In the genomic region with DNA sequence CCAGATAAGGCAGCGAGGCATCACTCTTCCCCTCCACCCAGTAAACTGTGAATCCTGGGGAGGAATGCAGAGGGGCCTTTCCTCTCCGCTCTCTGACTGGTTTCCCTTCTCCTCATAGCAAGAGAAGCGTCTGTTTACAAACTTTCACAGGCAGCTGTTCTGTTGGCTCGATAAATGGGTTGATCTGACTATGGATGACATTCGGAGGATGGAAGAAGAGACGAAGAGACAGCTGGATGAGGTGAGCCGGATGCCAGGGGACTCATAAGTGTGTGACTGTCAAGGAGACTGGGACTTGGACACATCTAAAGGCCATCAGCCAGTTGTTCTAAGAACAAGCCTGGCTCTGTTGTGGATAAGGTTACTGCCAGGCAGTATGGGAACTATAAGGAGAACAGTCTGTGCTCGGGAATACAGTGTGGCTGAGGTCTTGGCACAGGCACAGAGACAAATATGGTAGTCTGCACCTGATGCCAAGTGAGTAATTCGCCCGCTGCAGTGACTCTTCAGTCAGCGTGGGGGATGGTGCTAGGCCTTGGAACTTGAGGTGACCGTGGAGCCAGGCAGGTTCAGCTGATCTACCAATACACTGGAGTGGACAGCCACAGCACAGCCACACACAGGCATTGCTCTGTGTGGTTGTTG, we compare ENCODE assay signal across 9 mouse cellular contexts. TPM values are rescaled to one million over a fixed set of nuclear protein-coding genes. Genes with fewer than 3 reads are reported as not detected.
DNase-seq lines count a peak whose midpoint lies in the region; ATAC-seq and TF ChIP-seq lines count a peak whose summit lies in the region.
"Had no signal": no experiment of that assay in that cellular context is flagged by ENCODE, and none has a peak within 500 bp of the region (broad histone marks: within the 10 kb centered on the region; RNA-seq: fewer than 3 reads in every experiment).

No protein-coding gene starts in this region.

- H3K36me3 ChIP-seq in intestine, embryonic 16.5 days (ENCODE audit: control insufficient read depth, insufficient read depth, low read length) = peaks cover 10% of the 10 kb centered on the region
- H3K36me3 ChIP-seq in intestine, embryonic 15.5 days = peaks cover 41% of the 10 kb centered on the region
- H3K36me3 ChIP-seq in lung, postnatal 0 days (ENCODE audit: insufficient read depth, low read length) = peaks cover 21% of the 10 kb centered on the region; the same call in 1 of the 2 replicates
- H3K36me3 ChIP-seq in liver, embryonic 11.5 days (ENCODE audit: control insufficient read depth, insufficient read depth, low read length) = peaks cover 28% of the 10 kb centered on the region

- peak; percentile 84 for DNase-seq in adrenal gland, adult 8-10 months
- DNase-seq in gastrocnemius, adult 2 months = peak; percentile 88
- DNase-seq in lung, postnatal 0 days (ENCODE audit: low spot score) = peak; percentile 55
- no peak for DNase-seq in kidney, postnatal 14 days
- DNase-seq in urinary bladder, postnatal 25 days (ENCODE audit: low spot score) = no peak
- DNase-seq in liver, embryonic 11.5 days (ENCODE audit: low spot score) = no peak

- intact Hi-C loops in gastrocnemius, adult 2 months (cut with DNase I) = no loop called here

- H3K9me3 ChIP-seq in intestine, embryonic 16.5 days (ENCODE audit: control insufficient read depth, low read length) = no peaks in the 10 kb centered on the region
- H3K9me3 ChIP-seq in intestine, embryonic 15.5 days = no peaks in the 10 kb centered on the region
- H3K9me3 ChIP-seq in lung, postnatal 0 days (ENCODE audit: low read length) = no peaks in the 10 kb centered on the region
- H3K9me3 ChIP-seq in liver, embryonic 11.5 days (ENCODE audit: control insufficient read depth, low read length) = no peaks in the 10 kb centered on the region

- no peak overlapping the region for H3K9ac ChIP-seq in intestine, embryonic 16.5 days (ENCODE audit: low read depth, low read length)
- no peak overlapping the region for H3K9ac ChIP-seq in intestine, embryonic 15.5 days
- H3K9ac ChIP-seq in lung, postnatal 0 days (replicated peaks; ENCODE audit: low read depth) = no peak overlapping the region
- H3K9ac ChIP-seq in liver, embryonic 11.5 days (ENCODE audit: low read depth, low read length) = no peak overlapping the region

- H3K4me3 ChIP-seq in intestine, embryonic 16.5 days (ENCODE audit: low read length) = no peak overlapping the region
- H3K4me3 ChIP-seq in intestine, embryonic 15.5 days (replicated peaks) = no peak overlapping the region
- peak overlapping the region; percentile 58 for H3K4me3 ChIP-seq in gastrocnemius, adult 2 months
- H3K4me3 ChIP-seq in lung, postnatal 0 days (ENCODE audit: low read depth, low read length) = no peak overlapping the region
- no peak overlapping the region for H3K4me3 ChIP-seq in liver, embryonic 11.5 days (ENCODE audit: low read depth, low read length)

- no peaks in the 10 kb centered on the region for H3K27me3 ChIP-seq in intestine, embryonic 16.5 days (replicated peaks; ENCODE audit: control insufficient read depth, insufficient read depth, low read length)
- H3K27me3 ChIP-seq in intestine, embryonic 15.5 days (replicated peaks) = no peaks in the 10 kb centered on the region
- H3K27me3 ChIP-seq in lung, postnatal 0 days (replicated peaks; ENCODE audit: insufficient read depth, low read length) = no peaks in the 10 kb centered on the region
- H3K27me3 ChIP-seq in liver, embryonic 11.5 days (replicated peaks; ENCODE audit: control insufficient read depth, insufficient read depth, low read length) = no peaks in the 10 kb centered on the region

- peak overlapping the region; percentile 27; the same call in 1 of the 2 replicates for H3K27ac ChIP-seq in intestine, embryonic 16.5 days (ENCODE audit: low read length)
- no peak overlapping the region for H3K27ac ChIP-seq in intestine, embryonic 15.5 days
- peak overlapping the region; percentile 94 for H3K27ac ChIP-seq in gastrocnemius, adult 2 months
- peak overlapping the region; percentile 74 for H3K27ac ChIP-seq in lung, postnatal 0 days (ENCODE audit: low read length)
- no peak overlapping the region; the same call in 1 of the 2 replicates for H3K27ac ChIP-seq in liver, embryonic 11.5 days (ENCODE audit: low read depth, low read length)
- H3K27ac ChIP-seq: macrophage had no signal

- 0 out of 2 replicates have a peak, but pooled peaks have one; percentile 11 for ATAC-seq in intestine, embryonic 16.5 days
- no peak for ATAC-seq in intestine, embryonic 15.5 days
- ATAC-seq in lung, postnatal 0 days = peak; percentile 62
- ATAC-seq in liver, embryonic 11.5 days (replicated peaks; ENCODE audit: low FRiP score) = no peak

- H3K4me2 ChIP-seq in intestine, embryonic 16.5 days (ENCODE audit: low read depth, low read length) = no peak overlapping the region
- H3K4me2 ChIP-seq in intestine, embryonic 15.5 days (replicated peaks) = no peak overlapping the region
- no peak overlapping the region for H3K4me2 ChIP-seq in lung, postnatal 0 days (replicated peaks; ENCODE audit: low read depth, low read length)
- H3K4me2 ChIP-seq in liver, embryonic 11.5 days = no peak overlapping the region

- peak; percentile 39; the same call in 1 of the 2 replicates for TF ChIP-seq EP300 in lung, postnatal 0 days (IDR thresholded peaks at IDR 0.05)

- no peak for TF ChIP-seq CTCF in gastrocnemius, adult 2 months (IDR thresholded peaks at IDR 0.05)
- TF ChIP-seq CTCF in lung, postnatal 0 days (IDR thresholded peaks at IDR 0.05) = no peak

- 71% methylated on average over 12 of the region's 12 CpGs for WGBS in intestine, embryonic 16.5 days
- 73% methylated on average over 12 of the region's 12 CpGs for WGBS in intestine, embryonic 15.5 days
- 54% methylated on average over 12 of the region's 12 CpGs for WGBS in lung, postnatal 0 days
- 84% methylated on average over 12 of the region's 12 CpGs for WGBS in liver, embryonic 11.5 days

- H3K4me1 ChIP-seq in intestine, embryonic 16.5 days (ENCODE audit: control insufficient read depth, insufficient read depth, low read length) = 0 out of 2 replicates have a peak, but pooled peaks cover 2% of the 10 kb centered on the region
- H3K4me1 ChIP-seq in intestine, embryonic 15.5 days (replicated peaks) = no peaks in the 10 kb centered on the region; the same call in 1 of the 2 replicates
- peaks cover 8% of the 10 kb centered on the region; the same call in 1 of the 2 replicates for H3K4me1 ChIP-seq in lung, postnatal 0 days (ENCODE audit: insufficient read depth, low read depth, low read length)
- peaks cover 10% of the 10 kb centered on the region for H3K4me1 ChIP-seq in liver, embryonic 11.5 days (replicated peaks; ENCODE audit: control insufficient read depth, insufficient read depth, low read length)

RNA-seq across cellular contexts. Expression of a gene that starts 10.5 kb away (rescaled TPM):
- polyA plus RNA-seq in intestine, embryonic 16.5 days (2015; fragmentation: Nextera tagmentation; extraction: Ambion mirVana) = 20.8 and 21.9 TPM in 2 replicates
- 17.6 and 19.4 TPM in 2 replicates for polyA plus RNA-seq in intestine, embryonic 15.5 days (2015; fragmentation: Nextera tagmentation; extraction: Ambion mirVana)
- total RNA-seq in adrenal gland, adult 8-10 months (2022) = 10 to 100 TPM; 46.2 to 62.5 (median 53.6) TPM
- total RNA-seq in gastrocnemius, adult 2 months (2021) = 10 to 100 TPM; 25.9 to 27.4 TPM
- polyA plus RNA-seq in lung, postnatal 0 days (2015; fragmentation: Nextera tagmentation; extraction: Ambion mirVana) = 60.2 and 71.4 TPM in 2 replicates
- polyA plus RNA-seq in liver, embryonic 11.5 days (2014; fragmentation: Nextera tagmentation; extraction: Ambion mirVana) = 21.9 and 22.2 TPM in 2 replicates

RNA-seq across cellular contexts. Expression of a gene that starts 30.0 kb away (rescaled TPM):
- 45.5 and 51.2 TPM in 2 replicates for polyA plus RNA-seq in intestine, embryonic 16.5 days (2015; fragmentation: Nextera tagmentation; extraction: Ambion mirVana)
- polyA plus RNA-seq in intestine, embryonic 15.5 days (2015; fragmentation: Nextera tagmentation; extraction: Ambion mirVana) = 48.6 and 50.0 TPM in 2 replicates
- 100 to 1,000 TPM; 151 to 208 (median 180) TPM for total RNA-seq in adrenal gland, adult 8-10 months (2022)
- 10 to 100 TPM; 34.1 to 43.9 TPM for total RNA-seq in gastrocnemius, adult 2 months (2021)
- polyA plus RNA-seq in lung, postnatal 0 days (2015; fragmentation: Nextera tagmentation; extraction: Ambion mirVana) = 88.5 and 102 TPM in 2 replicates
- polyA plus RNA-seq in liver, embryonic 11.5 days (2014; fragmentation: Nextera tagmentation; extraction: Ambion mirVana) = 37.4 and 41.9 TPM in 2 replicates

RNA-seq across cellular contexts. Expression of a gene that starts 32.4 kb away (rescaled TPM):
- polyA plus RNA-seq in intestine, embryonic 16.5 days (2015; fragmentation: Nextera tagmentation; extraction: Ambion mirVana) = 84.2 and 98.1 TPM in 2 replicates
- polyA plus RNA-seq in intestine, embryonic 15.5 days (2015; fragmentation: Nextera tagmentation; extraction: Ambion mirVana) = 92.3 and 102 TPM in 2 replicates
- 100 to 1,000 TPM; 172 to 186 (median 176) TPM for total RNA-seq in adrenal gland, adult 8-10 months (2022)
- total RNA-seq in gastrocnemius, adult 2 months (2021) = 100 to 1,000 TPM; 151 to 206 TPM
- polyA plus RNA-seq in lung, postnatal 0 days (2015; fragmentation: Nextera tagmentation; extraction: Ambion mirVana) = 71.1 and 74.4 TPM in 2 replicates
- polyA plus RNA-seq in liver, embryonic 11.5 days (2014; fragmentation: Nextera tagmentation; extraction: Ambion mirVana) = 63.2 and 65.1 TPM in 2 replicates

RNA-seq across cellular contexts. Expression of a gene that starts 58.8 kb away (rescaled TPM):
- polyA plus RNA-seq in intestine, embryonic 16.5 days (2015; fragmentation: Nextera tagmentation; extraction: Ambion mirVana) = 91.0 and 94.1 TPM in 2 replicates
- polyA plus RNA-seq in intestine, embryonic 15.5 days (2015; fragmentation: Nextera tagmentation; extraction: Ambion mirVana) = 105 and 109 TPM in 2 replicates
- total RNA-seq in adrenal gland, adult 8-10 months (2022) = 100 to 1,000 TPM; 115 to 125 (median 117) TPM
- 10 to 100 TPM; 53.4 to 64.3 TPM for total RNA-seq in gastrocnemius, adult 2 months (2021)
- polyA plus RNA-seq in lung, postnatal 0 days (2015; fragmentation: Nextera tagmentation; extraction: Ambion mirVana) = 83.8 and 90.3 TPM in 2 replicates
- 70.4 and 71.1 TPM in 2 replicates for polyA plus RNA-seq in liver, embryonic 11.5 days (2014; fragmentation: Nextera tagmentation; extraction: Ambion mirVana)

Comparison
In these comparisons a context has a peak if more than half of its experiments do, and no peak if none do; other contexts are left out.
1. ATAC-seq: peak in intestine, embryonic 16.5 days (single experiment) and lung, postnatal 0 days (single experiment); none in intestine, embryonic 15.5 days (single experiment) and liver, embryonic 11.5 days (single experiment).
2. H3K27ac ChIP-seq: peak in intestine, embryonic 16.5 days (single experiment), gastrocnemius, adult 2 months (single experiment) and lung, postnatal 0 days (single experiment); none in intestine, embryonic 15.5 days (single experiment) and liver, embryonic 11.5 days (single experiment).
3. DNase-seq: peak in adrenal gland, adult 8-10 months (single experiment), gastrocnemius, adult 2 months (single experiment) and lung, postnatal 0 days (single experiment); none in kidney, postnatal 14 days (single experiment), urinary bladder, postnatal 25 days (single experiment) and liver, embryonic 11.5 days (single experiment).